12 mouse cellular contexts compared by ENCODE assay signal in the genomic region with DNA sequence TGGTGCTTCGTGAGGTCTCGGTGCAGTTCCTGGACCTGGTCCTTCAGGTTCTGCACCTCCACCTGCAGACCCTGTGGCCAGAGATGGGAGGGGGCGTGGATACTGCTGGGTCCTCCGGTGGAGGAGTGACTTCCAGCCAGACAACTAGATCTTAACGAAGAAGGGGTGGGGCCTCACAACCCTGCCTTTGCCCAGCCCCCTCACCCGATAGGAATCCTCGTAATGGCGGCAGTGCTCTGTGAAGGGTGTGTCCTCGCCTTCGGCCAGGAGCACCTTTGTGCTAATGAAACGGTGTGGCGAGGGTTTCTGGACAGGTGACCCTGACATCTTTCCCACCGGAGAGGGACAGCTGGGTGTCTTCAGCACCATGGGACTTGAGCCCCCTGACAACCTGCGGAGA. TPM values are rescaled to one million over a fixed set of nuclear protein-coding genes. Genes with fewer than 3 reads are reported as not detected.
DNase-seq lines count a peak whose midpoint lies in the region; ATAC-seq and TF ChIP-seq lines count a peak whose summit lies in the region.
"Had no signal": no experiment of that assay in that cellular context is flagged by ENCODE, and none has a peak within 500 bp of the region (broad histone marks: within the 10 kb centered on the region; RNA-seq: fewer than 3 reads in every experiment).

No protein-coding gene starts in this region.

- no peak overlapping the region for H3K27ac ChIP-seq in heart, embryonic 11.5 days (ENCODE audit: low read depth, low read length)
- no peak overlapping the region for H3K27ac ChIP-seq in ES-E14 (ENCODE audit: insufficient read depth, low read depth, low read length, poor library complexity, severe bottlenecking)
- no peak overlapping the region; the same call in 1 of the 2 replicates for H3K27ac ChIP-seq in hindbrain, embryonic 13.5 days
- H3K27ac ChIP-seq in midbrain, embryonic 13.5 days, result no peak overlapping the region

- H3K9me3 ChIP-seq in heart, embryonic 11.5 days (replicated peaks; ENCODE audit: control insufficient read depth, low read length), result no peaks in the 10 kb centered on the region
- no peaks in the 10 kb centered on the region for H3K9me3 ChIP-seq in ES-E14 (ENCODE audit: control insufficient read depth, insufficient read depth, low read depth, low read length)
- no peaks in the 10 kb centered on the region for H3K9me3 ChIP-seq in hindbrain, embryonic 13.5 days
- H3K9me3 ChIP-seq in midbrain, embryonic 13.5 days, result no peaks in the 10 kb centered on the region

- no peak overlapping the region for H3K4me3 ChIP-seq in heart, embryonic 11.5 days (ENCODE audit: low read depth, low read length)
- peak overlapping the region; percentile 49 to 60 for H3K4me3 ChIP-seq in ES-E14 (ENCODE audit: insufficient read depth in 1 of 2, low read depth in 1 of 2, low read length in 2 of 2, poor library complexity in 1 of 2, severe bottlenecking in 1 of 2)
- H3K4me3 ChIP-seq in hindbrain, embryonic 13.5 days, result peak overlapping the region; percentile 40
- peak overlapping the region; percentile 8 for H3K4me3 ChIP-seq in midbrain, embryonic 13.5 days (replicated peaks)

- in situ Hi-C loops in ES-E14 (cut with MboI; ENCODE audit: low sequenced_read_pairs in 2 of 2, unreplicated experiment in 2 of 2), result no loop called here

- H3K4me1 ChIP-seq in heart, embryonic 11.5 days (ENCODE audit: control insufficient read depth, insufficient read depth, low read length), result peaks cover 26% of the 10 kb centered on the region
- H3K4me1 ChIP-seq in ES-E14 (ENCODE audit: control insufficient read depth in 2 of 2, insufficient read depth in 2 of 2, low read length in 2 of 2, poor library complexity in 1 of 2), result peaks cover 2 to 23% of the 10 kb centered on the region in 2 experiments; a peak in 3 of 4 replicates
- peaks cover 35% of the 10 kb centered on the region for H3K4me1 ChIP-seq in hindbrain, embryonic 13.5 days (replicated peaks)
- peaks cover 30% of the 10 kb centered on the region for H3K4me1 ChIP-seq in midbrain, embryonic 13.5 days (replicated peaks)

- no peak for ATAC-seq in heart, embryonic 11.5 days (replicated peaks; ENCODE audit: insufficient number of reproducible peaks, low FRiP score, low TSS enrichment)
- no peak for ATAC-seq in hindbrain, embryonic 13.5 days (ENCODE audit: low FRiP score)
- ATAC-seq in midbrain, embryonic 13.5 days, result no peak
- no peak for ATAC-seq in erythroid progenitor cell, adult 5-6 weeks (replicated peaks; ENCODE audit: low FRiP score, poor library complexity, severe bottlenecking)

- peaks cover 65% of the 10 kb centered on the region for H3K27me3 ChIP-seq in heart, embryonic 11.5 days (ENCODE audit: control insufficient read depth, insufficient read depth, low read length)
- H3K27me3 ChIP-seq in hindbrain, embryonic 13.5 days, result peaks cover 90% of the 10 kb centered on the region
- H3K27me3 ChIP-seq in midbrain, embryonic 13.5 days, result peaks cover 84% of the 10 kb centered on the region

- H3K9ac ChIP-seq in heart, embryonic 11.5 days (ENCODE audit: low read depth, low read length), result no peak overlapping the region
- H3K9ac ChIP-seq in ES-E14 (ENCODE audit: insufficient read depth, low read depth, low read length, poor library complexity, severe bottlenecking), result peak overlapping the region; percentile 50; the same call in 1 of the 2 replicates
- peak overlapping the region; percentile 64 for H3K9ac ChIP-seq in hindbrain, embryonic 13.5 days
- no peak overlapping the region for H3K9ac ChIP-seq in midbrain, embryonic 13.5 days (replicated peaks)

- DNase-seq in heart, adult 18-20 months, result no peak
- no peak for DNase-seq in ES-E14 (ENCODE audit: low read depth, low spot score)
- DNase-seq in adrenal gland, adult 2 months, result no peak
- DNase-seq in urinary bladder, postnatal 25 days (ENCODE audit: low spot score), result no peak
- DNase-seq: cerebellum, adult 11-12 months; layer of hippocampus, postnatal 36 days had no signal

- 11% methylated on average over 14 of the region's 14 CpGs for WGBS in heart, embryonic 11.5 days (ENCODE audit: insufficient replicate concordance)
- WGBS in hindbrain, embryonic 13.5 days, result 5% methylated on average over 14 of the region's 14 CpGs
- 2% methylated on average over 14 of the region's 14 CpGs for WGBS in midbrain, embryonic 13.5 days

- peak overlapping the region; percentile 76 for H3K4me2 ChIP-seq in heart, embryonic 11.5 days
- H3K4me2 ChIP-seq in hindbrain, embryonic 13.5 days, result peak overlapping the region; percentile 59
- peak overlapping the region; percentile 56 for H3K4me2 ChIP-seq in midbrain, embryonic 13.5 days (replicated peaks)

- peaks cover 5% of the 10 kb centered on the region for H3K36me3 ChIP-seq in heart, embryonic 11.5 days (ENCODE audit: control insufficient read depth, insufficient read depth, low read length)
- peaks cover 4% of the 10 kb centered on the region; the same call in 1 of the 2 replicates for H3K36me3 ChIP-seq in ES-E14 (ENCODE audit: control insufficient read depth, insufficient read depth, low read length, poor library complexity, severe bottlenecking)
- H3K36me3 ChIP-seq in hindbrain, embryonic 13.5 days, result peaks cover 7% of the 10 kb centered on the region; the same call in 1 of the 2 replicates
- peaks cover 12% of the 10 kb centered on the region for H3K36me3 ChIP-seq in midbrain, embryonic 13.5 days

TF ChIP-seq in ES-E14, 5 proteins besides CTCF, POLR2A, EP300 and RAD21 (continues in another document):
- no peak for TF ChIP-seq CHD2 (IDR thresholded peaks at IDR 0.05; ENCODE audit: low read depth, low read length)
- no peak for TF ChIP-seq ZNF384 (IDR thresholded peaks at IDR 0.05; ENCODE audit: low read depth, low read length)
- TF ChIP-seq HCFC1 (IDR thresholded peaks at IDR 0.05; ENCODE audit: borderline replicate concordance, insufficient read depth, low read length), result no peak
- no peak for TF ChIP-seq MAFK (IDR thresholded peaks at IDR 0.05; ENCODE audit: insufficient read depth, low read depth, low read length)

RNA-seq across cellular contexts. Expression of a gene that starts 6.6 kb away (rescaled TPM):
- polyA plus RNA-seq in heart, embryonic 11.5 days (2014; fragmentation: Nextera tagmentation; extraction: Ambion mirVana), result 27.4 and 27.5 TPM in 2 replicates
- total RNA-seq in heart, adult 18-20 months (2021), result 10 to 100 TPM; 38.8 to 46.0 TPM
- 4.6 and 9.0 TPM in 2 replicates for total RNA-seq in ES-E14 (2012; rRNA removed)
- 5.2 and 7.7 TPM in 2 replicates for polyA plus RNA-seq in hindbrain, embryonic 13.5 days (2015; fragmentation: Nextera tagmentation; extraction: Ambion mirVana)
- polyA plus RNA-seq in midbrain, embryonic 13.5 days (2015; fragmentation: Nextera tagmentation; extraction: Ambion mirVana), result 4.7 TPM in 2 replicates
- total RNA-seq in erythroid progenitor cell, adult 5-6 weeks (2015; ENCODE audit: low replicate concordance), result not detected in 2 replicates
- total RNA-seq in erythroid progenitor cell, adult 5-6 weeks (2017; ENCODE audit: low replicate concordance), result not detected in 2 replicates
- 1 to 10 TPM in 1 of 2 experiments, under 1 TPM in 1; 0.84 to 1.1 TPM for total RNA-seq in adrenal gland, adult 2 months (2021)
- polyA plus RNA-seq in adrenal gland, adult 2 months (2012; rRNA removed), result 0.26 and 0.67 TPM in 2 replicates
- total RNA-seq: monocyte, adult 5-6 weeks had no signal

RNA-seq across cellular contexts. Expression of a gene that starts 13.4 kb away (rescaled TPM):
- polyA plus RNA-seq in heart, embryonic 11.5 days (2014; fragmentation: Nextera tagmentation; extraction: Ambion mirVana), result 285 and 300 TPM in 2 replicates
- total RNA-seq in heart, adult 18-20 months (2021), result 100 to 1,000 TPM; 275 to 290 TPM
- total RNA-seq in ES-E14 (2012; rRNA removed), result 1,269 and 1,458 TPM in 2 replicates
- polyA plus RNA-seq in hindbrain, embryonic 13.5 days (2015; fragmentation: Nextera tagmentation; extraction: Ambion mirVana), result 205 and 218 TPM in 2 replicates
- 213 and 217 TPM in 2 replicates for polyA plus RNA-seq in midbrain, embryonic 13.5 days (2015; fragmentation: Nextera tagmentation; extraction: Ambion mirVana)
- total RNA-seq in erythroid progenitor cell, adult 5-6 weeks (2015; ENCODE audit: low replicate concordance), result 429 and 481 TPM in 2 replicates
- 506 and 514 TPM in 2 replicates for total RNA-seq in erythroid progenitor cell, adult 5-6 weeks (2017; ENCODE audit: low replicate concordance)
- total RNA-seq in adrenal gland, adult 2 months (2021), result 100 to 1,000 TPM; 401 to 498 TPM
- 12.3 and 12.5 TPM in 2 replicates for polyA plus RNA-seq in adrenal gland, adult 2 months (2012; rRNA removed)

RNA-seq across cellular contexts. Expression of a gene that starts 15.2 kb away (rescaled TPM):
- 15.9 and 22.6 TPM in 2 replicates for polyA plus RNA-seq in heart, embryonic 11.5 days (2014; fragmentation: Nextera tagmentation; extraction: Ambion mirVana)
- total RNA-seq in heart, adult 18-20 months (2021), result 10 to 100 TPM; 25.7 to 32.2 TPM
- 47.7 and 61.4 TPM in 2 replicates for total RNA-seq in ES-E14 (2012; rRNA removed)
- polyA plus RNA-seq in hindbrain, embryonic 13.5 days (2015; fragmentation: Nextera tagmentation; extraction: Ambion mirVana), result 17.2 and 18.4 TPM in 2 replicates
- 18.1 and 19.0 TPM in 2 replicates for polyA plus RNA-seq in midbrain, embryonic 13.5 days (2015; fragmentation: Nextera tagmentation; extraction: Ambion mirVana)
- 8.0 and 24.5 TPM in 2 replicates for total RNA-seq in erythroid progenitor cell, adult 5-6 weeks (2015; ENCODE audit: low replicate concordance)
- 14.2 TPM in 2 replicates for total RNA-seq in erythroid progenitor cell, adult 5-6 weeks (2017; ENCODE audit: low replicate concordance)
- 10 to 100 TPM; 34.6 to 49.1 TPM for total RNA-seq in adrenal gland, adult 2 months (2021)
- polyA plus RNA-seq in adrenal gland, adult 2 months (2012; rRNA removed), result 39.5 and 48.3 TPM in 2 replicates

RNA-seq across cellular contexts. Expression of a gene that starts 20.7 kb away (rescaled TPM):
- not detected in 2 replicates for polyA plus RNA-seq in heart, embryonic 11.5 days (2014; fragmentation: Nextera tagmentation; extraction: Ambion mirVana)
- total RNA-seq in heart, adult 18-20 months (2021), result not detected
- 0.58 and 1.1 TPM in 2 replicates for total RNA-seq in ES-E14 (2012; rRNA removed)
- 0.38 and 0.79 TPM in 2 replicates for polyA plus RNA-seq in hindbrain, embryonic 13.5 days (2015; fragmentation: Nextera tagmentation; extraction: Ambion mirVana)
- polyA plus RNA-seq in midbrain, embryonic 13.5 days (2015; fragmentation: Nextera tagmentation; extraction: Ambion mirVana), result 1.4 and 2.5 TPM in 2 replicates
- not detected in 2 replicates for total RNA-seq in erythroid progenitor cell, adult 5-6 weeks (2015; ENCODE audit: low replicate concordance)
- total RNA-seq in erythroid progenitor cell, adult 5-6 weeks (2017; ENCODE audit: low replicate concordance), result not detected in 2 replicates
- total RNA-seq in adrenal gland, adult 2 months (2021), result not detected
- 0.30 TPM in 1 of 2 replicates, not detected in the other for polyA plus RNA-seq in adrenal gland, adult 2 months (2012; rRNA removed)
- total RNA-seq: hematopoietic stem cell, adult 5-6 weeks; layer of hippocampus, postnatal 36 days; monocyte, adult 5-6 weeks had no signal

RNA-seq across cellular contexts. Expression of a gene that starts 26.3 kb away (rescaled TPM):
- polyA plus RNA-seq in heart, embryonic 11.5 days (2014; fragmentation: Nextera tagmentation; extraction: Ambion mirVana), result 0.04 and 0.07 TPM in 2 replicates
- under 1 TPM; 0.20 to 0.36 TPM for total RNA-seq in heart, adult 18-20 months (2021)
- total RNA-seq in ES-E14 (2012; rRNA removed), result 3.1 and 5.8 TPM in 2 replicates
- polyA plus RNA-seq in hindbrain, embryonic 13.5 days (2015; fragmentation: Nextera tagmentation; extraction: Ambion mirVana), result 38.7 and 38.9 TPM in 2 replicates
- polyA plus RNA-seq in midbrain, embryonic 13.5 days (2015; fragmentation: Nextera tagmentation; extraction: Ambion mirVana), result 30.0 and 32.1 TPM in 2 replicates
- total RNA-seq in erythroid progenitor cell, adult 5-6 weeks (2015; ENCODE audit: low replicate concordance), result not detected in 2 replicates
- not detected in 2 replicates for total RNA-seq in erythroid progenitor cell, adult 5-6 weeks (2017; ENCODE audit: low replicate concordance)
- total RNA-seq in adrenal gland, adult 2 months (2021), result 1 to 10 TPM; 5.0 to 7.9 TPM
- 3.0 and 3.5 TPM in 2 replicates for polyA plus RNA-seq in adrenal gland, adult 2 months (2012; rRNA removed)

Comparison
In these comparisons a context has a peak if more than half of its experiments do, and no peak if none do; other contexts are left out.
1. H3K9ac ChIP-seq: peak in ES-E14 (single experiment) and hindbrain, embryonic 13.5 days (single experiment); none in heart, embryonic 11.5 days (single experiment) and midbrain, embryonic 13.5 days (single experiment).
2. Peak in every context shown above with its lines, with median percentiles within 50 percentile points of each other: H3K4me2 ChIP-seq.